Mouse (Mus musculus) mouse trophoblast stem cell (cell line): ENCODE results near the gene Cgnl1.

Experiments used
- in situ Hi-C, 2 experiments: fragments of 300-500 bp; cut with MseI, MboI; formaldehyde crosslinking; loops; 2 replicates in 1 of 2; 3 replicates in 1 of 2; pipeline ENCODE4 v1.15.1; 2025

Cgnl1 gene

DNA sequence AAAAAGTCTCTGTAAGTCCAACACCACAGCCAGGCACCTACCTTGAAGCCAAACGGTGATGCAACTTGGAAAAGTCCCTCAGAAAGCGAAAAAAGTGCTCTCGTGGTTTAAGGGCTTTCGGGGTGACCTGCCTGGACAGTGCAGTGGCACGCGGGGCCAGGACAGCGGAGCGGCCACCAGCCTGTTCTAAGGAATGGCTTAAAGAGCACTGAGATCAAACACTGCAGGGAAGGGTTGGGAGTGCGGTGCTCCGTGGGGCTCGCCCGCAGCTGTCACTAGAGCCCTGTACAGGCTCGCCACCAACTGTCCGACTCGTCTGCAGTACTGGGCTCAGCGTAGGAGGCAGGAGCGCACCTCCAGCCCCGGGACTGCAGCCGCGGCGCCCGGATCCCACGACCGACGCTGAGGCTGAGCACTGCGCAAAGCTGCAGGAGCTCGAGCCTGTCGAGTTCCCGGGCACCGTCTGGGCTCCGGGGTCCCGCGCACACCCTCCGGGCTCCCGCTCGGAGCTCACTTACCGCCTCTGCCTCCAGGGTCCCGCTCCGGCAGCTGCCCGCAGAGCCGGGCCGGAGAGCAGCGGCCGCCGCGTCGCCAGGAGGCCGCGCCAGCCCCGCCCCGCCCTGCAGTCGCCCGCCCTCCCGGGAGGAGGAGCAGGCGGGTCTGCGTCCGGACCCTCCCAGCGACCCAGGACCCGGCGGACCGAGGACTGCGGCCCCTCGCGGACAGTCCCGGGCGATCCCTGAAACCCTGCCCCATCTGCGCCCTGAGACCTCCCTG lies at the start of gene Cgnl1:
Gene Cgnl1, minus strand, starts transcription at position 612 of the 777 bp plus-strand sequence.
- in situ Hi-C loops: loop anchor here (5.0 to 10.0 kb wide), 2 partner anchors 124 to 126 kb away; no protein-coding TSS in a partner anchor

DNA sequence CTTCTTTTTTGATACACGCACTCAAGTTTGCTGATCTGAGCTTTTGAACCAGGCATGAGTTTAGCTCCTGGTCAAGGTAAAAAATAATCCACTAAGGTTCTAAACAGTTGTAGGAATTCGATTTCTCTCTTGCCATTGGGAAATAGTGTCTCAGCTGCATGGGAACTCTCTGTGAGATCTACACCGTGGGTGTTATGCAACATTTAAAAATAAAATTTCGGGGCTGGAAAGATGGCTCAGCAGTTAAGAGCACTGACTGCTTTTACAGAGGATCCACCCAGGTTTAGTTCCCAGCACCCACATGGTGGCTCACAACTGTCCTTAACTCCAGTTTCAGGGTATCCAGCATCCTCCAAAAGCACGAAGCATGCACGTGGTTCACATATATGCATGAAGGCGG lies 47.1 kb upstream of the Cgnl1 start:
- in situ Hi-C loops: no loop called here

DNA sequence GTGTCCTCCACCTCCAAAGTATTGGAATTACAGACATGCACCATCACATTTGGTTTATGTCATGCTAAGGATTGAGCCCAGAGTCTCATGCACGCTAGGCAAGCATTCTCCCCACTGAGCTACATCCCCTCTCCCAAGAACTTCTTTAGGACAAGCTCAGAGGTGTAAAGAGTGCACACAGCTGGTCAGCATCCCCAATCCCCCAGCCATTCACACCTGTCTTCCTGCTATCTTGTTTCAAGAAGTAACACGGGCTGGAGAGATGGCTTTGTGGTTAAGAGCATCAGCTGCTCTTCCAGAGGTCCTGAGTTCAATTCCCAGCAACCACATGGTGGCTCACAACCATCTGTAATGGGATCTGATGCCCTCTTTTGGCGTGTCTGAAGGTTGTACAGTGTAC lies 44.7 kb upstream of the Cgnl1 start:
- in situ Hi-C loops: no loop called here

DNA sequence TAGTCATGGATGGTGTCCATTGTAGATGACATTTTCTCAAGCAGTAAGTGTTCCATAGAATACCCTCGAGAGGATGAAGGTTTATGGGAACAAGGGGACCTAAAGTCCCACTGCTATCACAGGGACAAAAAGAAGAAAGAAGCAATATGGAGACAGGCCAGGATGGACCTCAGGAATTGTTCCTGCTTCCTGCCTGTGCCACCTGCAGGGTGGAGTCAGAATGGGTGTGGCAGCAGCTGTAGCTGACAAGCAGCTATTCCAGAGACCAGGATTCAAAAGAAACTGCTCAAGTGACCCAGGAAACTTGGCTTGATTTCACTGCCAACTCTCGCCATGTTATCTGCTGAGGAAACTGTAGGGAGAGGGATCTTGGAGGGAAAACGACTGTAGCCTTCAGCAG lies 42.2 kb upstream of the Cgnl1 start:
- in situ Hi-C loops: no loop called here

DNA sequence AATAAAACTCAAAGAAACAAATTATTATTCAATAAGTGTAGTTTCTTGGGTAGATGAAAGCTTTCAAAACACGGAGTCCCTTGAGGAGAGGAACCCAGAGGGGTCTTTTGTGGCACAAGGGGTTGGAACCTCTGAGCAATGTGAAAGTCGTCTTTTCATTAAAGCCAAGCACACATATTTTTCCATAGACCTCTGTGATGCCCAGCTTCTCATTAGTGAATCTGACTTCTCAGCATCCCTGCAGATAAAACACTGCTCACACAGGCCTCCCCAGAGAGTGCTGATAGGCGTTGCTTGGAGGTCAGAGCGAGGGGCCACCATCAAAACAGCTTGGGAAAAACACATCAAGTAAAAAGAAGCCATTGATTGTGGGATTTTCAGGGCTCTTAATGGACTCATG lies 41.5 kb upstream of the Cgnl1 start:
- in situ Hi-C loops: no loop called here

DNA sequence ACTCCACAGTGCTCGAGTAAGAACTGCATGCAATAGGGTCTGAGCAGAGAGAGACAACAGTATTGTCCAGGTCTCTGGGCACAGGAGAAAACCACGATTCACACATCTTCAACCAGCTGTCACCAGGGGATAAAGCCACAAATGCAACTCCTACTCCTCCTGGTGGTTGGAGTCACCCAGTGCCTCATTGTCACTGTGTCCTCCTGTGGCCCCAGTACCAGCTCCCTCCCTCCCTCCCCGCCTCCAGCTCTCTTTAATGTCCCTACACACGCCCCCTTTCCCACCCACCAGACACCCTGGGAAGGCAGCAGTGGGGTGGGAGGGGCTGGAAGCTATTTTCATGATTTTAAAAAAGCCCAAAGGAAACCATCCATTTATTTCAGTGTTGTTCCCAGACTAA lies 41.0 kb upstream of the Cgnl1 start:
- in situ Hi-C loops: no loop called here

DNA sequence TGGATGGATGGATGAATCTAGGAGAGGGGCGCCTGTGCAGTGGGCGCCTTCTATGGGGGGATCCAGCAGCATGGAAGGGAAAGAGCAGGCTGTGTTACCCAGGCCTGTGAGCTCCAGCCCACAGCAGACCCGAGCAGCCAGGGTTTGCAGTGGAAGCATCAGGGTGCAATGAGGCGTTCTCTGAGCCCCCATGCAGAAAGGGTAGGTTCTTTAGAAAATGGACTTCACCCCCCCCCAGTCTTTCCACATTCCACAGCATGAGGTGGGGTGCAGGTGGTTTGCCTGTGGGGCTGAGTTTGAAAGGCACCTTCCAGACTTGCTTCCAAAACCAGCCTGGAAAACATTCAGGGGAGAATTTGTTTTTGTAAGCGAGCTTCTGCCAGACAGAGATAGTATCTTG lies 40.0 kb upstream of the Cgnl1 start:
- in situ Hi-C loops: no loop called here

DNA sequence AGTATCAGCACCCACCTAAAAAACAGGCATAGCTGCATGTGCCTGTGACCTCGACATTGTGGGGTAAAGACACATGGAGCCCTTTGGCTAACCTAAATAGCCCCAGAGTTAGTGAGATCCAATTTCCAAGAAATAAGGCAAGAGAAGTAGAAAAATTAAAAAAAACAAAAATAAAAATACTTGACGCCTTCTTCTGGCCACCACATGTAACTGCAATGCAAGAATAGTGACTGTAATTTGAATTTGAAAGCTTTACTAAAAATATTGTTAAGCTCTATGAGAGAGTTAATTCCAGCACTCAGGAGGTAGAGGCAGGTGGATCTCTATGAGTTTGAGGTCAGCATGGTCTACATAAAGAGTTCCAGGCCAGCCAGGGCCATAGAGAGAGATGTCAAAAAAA lies 39.3 kb upstream of the Cgnl1 start:
- in situ Hi-C loops: no loop called here

DNA sequence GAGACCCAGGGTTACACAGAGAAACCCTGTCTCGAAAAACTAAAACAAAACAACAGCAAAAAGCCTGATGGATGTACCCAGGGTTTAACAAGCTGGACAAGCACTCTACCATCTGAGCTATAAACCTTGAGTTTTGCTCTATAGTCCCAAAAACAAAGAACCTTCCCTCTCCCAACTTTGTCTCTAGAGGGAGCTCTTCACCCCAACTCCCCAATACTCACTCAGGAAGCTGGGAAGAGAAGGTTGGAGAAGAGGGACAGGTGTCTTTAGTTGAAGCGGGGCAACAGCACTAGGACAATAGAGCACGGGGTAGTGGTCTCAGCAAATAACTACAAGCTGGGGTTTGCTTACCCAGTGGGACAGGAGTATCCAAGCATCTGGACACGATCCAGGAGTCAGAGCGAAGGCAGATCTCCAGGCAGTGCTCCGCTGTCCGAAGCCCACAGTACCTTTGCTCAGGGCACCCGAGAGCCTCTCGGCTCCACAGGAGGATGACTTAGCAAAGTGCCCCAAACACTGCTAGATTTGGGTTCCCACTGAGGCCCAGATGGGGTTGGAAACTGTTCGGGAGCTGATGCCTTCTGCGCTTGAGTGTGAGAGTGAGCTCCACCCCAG lies 37.3 kb upstream of the Cgnl1 start:
- in situ Hi-C loops: loop anchor here (5.0 kb wide), 2 partner anchors 161 to 166 kb away; no protein-coding TSS in a partner anchor

DNA sequence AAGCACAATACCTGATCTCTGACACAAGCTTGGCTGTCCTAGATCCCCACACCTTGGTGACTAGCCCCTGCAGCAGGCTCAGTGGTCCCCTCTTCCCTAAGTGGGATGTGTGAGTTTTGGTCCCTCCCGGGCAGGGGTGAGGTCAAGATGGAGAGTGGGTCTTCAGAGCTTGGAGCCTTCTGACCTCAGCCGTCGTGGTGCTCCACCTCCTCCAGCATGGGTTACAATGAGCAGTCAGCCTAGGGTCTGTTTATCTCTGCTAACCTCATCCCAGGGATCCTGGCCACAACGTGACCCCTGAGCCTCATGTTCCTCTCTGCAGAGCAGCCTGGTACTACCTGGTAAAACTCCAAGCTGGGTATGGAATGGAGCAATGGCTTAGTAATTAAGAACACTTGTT lies 36.4 kb upstream of the Cgnl1 start:
- in situ Hi-C loops: loop anchor here (5.0 kb wide), 2 partner anchors 160 to 166 kb away; no protein-coding TSS in a partner anchor

DNA sequence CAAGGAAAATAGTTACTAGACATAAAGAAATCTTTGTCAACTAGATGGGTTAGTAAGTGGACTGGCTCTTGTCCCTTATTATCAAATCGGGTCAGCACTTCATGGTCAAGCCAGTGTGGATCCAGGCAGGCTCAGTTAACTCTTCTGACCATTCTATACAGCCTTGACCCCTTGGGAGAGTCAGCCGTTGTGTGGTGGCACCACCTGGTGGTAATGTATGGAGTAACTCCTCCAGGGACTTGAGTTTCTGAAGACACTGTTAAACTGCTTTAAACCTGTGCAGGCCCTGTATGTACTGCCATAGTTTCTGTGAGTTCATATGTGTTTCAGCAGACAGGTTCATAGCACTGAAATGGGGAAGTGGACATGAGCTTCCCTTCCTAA lies 35.0 kb upstream of the Cgnl1 start:
- in situ Hi-C loops: loop anchor here (5.0 kb wide), 2 partner anchors 159 to 164 kb away; no protein-coding TSS in a partner anchor

DNA sequence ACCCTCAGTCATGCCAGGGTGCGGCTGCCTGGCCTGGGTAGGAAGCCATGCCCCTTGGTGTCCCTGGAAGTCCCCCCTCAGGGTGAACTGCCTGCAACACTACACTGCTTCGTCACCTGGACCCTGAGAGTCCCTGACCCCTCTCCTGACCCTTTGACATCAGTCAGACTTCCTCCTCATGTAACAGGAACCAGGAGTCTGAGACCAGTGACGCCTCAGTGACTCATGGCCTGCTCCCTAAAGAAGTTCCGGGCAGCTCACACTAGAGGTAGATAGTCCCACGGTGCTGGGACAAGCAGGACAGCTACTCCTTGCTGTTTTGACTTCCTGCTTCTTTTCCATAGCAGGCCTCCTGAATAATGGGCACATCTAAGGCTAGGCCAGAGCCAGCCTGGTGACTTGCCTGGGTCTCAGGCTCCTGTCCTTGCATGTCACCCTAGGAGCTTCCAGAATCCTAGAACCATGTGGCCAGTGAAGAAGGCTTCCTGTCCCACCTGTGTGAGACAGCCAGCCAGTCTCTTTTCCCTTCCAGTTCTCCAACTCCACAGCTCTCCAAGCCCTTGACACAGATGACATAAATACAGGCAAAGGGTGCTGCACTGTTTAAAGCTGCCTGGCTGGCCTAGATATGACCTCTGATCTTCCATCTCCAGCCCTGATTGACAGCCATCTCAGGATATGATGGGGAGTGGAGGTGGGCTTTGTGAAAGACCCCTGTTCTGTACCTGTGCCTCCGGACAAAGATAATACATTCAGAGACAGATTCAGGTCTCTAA lies 34.4 kb upstream of the Cgnl1 start:
- in situ Hi-C loops: loop anchor here (5.0 kb wide), 2 partner anchors 159 to 164 kb away; no protein-coding TSS in a partner anchor

DNA sequence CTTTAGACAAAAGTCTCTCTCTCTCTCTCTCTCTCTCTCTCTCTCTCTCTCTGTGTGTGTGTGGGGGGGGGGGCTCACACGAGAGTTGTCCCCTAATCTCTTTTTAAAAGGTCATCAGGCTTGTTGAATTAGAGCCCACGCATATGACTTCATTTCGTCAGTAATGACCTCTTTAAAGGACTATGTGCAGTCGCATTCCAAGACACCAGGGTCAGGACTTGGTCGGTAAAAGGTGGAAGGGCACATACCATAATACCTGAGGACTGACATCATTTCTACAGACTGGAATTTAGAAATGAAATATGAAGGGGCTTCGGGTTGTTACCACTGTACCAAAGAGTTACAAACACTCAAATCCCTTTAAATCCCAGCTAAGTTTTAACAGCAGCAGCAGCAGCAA lies 32.7 kb upstream of the Cgnl1 start:
- in situ Hi-C loops: no loop called here

DNA sequence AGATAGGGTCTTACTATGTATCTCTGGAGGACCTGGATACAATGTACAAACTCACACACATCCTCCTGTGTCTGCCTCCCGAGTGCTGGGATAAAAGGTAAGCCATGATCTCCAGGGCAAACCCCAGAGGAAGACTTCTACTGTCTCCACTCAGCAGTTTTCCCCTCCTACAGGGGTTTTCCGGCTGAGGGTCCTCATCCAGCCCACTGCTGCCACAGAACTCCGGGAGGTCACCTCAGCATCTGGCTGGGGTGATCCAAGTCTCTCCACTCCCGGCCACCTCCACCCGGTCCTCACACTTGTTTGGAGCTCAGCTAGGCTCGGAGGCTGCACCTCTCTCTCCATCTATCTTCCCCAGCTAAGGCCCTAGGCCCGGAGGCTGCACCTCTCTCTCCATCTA lies 31.9 kb upstream of the Cgnl1 start:
- in situ Hi-C loops: no loop called here

DNA sequence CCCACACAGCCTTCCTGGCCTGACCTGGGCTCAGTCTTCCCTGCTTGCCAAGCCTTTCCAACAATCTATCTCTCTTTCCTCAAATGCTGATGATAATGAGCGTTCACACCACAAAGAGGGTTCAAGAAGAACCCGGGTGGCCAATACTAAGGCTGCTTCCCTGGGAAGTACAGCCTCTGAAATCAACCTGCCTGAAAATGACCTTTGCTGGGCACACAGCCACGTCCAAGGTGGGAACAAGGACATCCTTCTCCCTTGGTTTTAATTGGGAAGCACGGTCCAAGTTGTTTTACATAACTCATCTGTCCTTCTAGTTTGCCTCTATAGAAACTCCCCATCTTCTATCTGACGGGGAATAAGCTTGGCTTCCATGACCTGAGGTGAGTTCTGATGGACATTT lies 28.2 kb upstream of the Cgnl1 start:
- in situ Hi-C loops: no loop called here

DNA sequence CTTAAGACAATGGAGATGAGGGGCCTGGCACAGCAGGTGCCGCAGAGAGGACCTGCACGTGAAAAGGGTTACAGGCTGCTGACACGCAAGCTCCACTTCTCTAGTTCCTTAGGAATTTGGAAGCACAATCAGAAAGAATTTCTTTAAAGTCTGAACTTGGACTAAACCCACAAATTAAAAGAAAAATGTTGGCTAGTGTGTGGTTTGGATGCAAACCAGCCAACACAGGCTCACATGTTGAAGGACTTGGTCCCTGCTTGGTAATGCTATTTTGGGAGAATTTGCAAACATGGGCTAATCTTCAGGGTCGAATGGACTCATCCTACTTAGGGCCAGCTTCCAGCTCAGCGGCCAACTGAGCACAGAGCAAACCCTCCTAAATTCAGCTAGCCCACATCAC lies 26.8 kb upstream of the Cgnl1 start:
- in situ Hi-C loops: no loop called here

DNA sequence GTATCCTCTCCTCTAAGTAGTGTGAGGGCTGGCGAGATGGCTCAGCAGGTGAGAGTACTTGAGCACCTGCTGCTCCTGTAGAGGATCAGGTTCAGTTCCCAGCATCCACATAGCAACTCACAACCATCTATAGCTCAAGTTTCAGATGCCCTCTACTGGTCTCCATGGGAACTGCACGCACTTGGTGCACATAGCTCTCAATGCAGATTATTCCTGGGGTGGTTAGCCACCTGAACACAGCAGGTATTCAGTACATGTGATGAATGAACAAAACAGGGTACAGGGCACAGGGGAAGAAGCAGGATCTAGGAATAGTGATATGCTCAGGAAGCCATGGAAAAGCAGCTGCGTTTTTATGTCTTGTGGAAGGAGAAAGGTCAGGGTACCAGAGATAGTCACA lies 6.0 kb upstream of the Cgnl1 start:
- in situ Hi-C loops: loop anchor here in 1 of 2 experiments (10.0 kb wide), 1 partner anchor 133 kb away; no protein-coding TSS in a partner anchor

DNA sequence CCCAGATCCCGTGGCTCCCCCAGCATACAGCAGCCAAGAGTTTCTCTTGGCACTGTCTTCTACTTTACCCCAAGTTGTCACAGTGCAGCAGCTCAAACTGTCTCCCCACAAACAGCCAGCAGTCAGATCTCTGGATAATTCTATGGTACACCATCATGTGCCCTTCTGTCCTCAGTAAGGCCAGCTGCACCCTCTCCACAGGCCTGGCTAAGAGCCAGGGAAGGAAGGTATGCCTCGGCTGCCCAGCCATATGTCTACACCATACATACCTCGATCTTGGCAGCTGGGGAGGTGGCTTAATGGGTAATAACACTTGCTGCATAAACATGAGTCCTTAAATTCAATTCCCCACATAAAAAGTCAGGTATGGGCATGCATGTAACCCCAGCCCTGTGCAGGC lies 4.9 kb upstream of the Cgnl1 start:
- in situ Hi-C loops: loop anchor here in 1 of 2 experiments (10.0 kb wide), 1 partner anchor 132 kb away; no protein-coding TSS in a partner anchor

DNA sequence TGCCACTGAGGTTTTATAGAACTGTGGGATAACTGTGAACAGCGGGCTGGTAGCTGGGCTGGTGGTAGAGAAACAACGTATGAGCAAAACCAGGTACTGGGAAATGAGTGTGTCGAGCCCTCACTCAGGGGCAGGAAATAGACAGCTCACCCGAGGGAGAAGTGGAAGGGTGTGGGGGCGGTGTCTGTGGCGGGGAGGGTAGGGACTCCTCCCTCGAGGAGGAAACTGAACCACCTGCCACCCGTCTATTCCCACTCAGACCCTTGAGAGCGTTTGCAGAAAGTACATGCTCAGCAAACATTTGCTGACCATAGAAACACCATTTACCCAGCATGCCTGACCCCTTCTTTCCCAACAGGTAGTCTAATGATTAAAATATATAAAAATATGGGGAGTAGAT lies 2.2 kb upstream of the Cgnl1 start:
- in situ Hi-C loops: loop anchor here (5.0 to 10.0 kb wide), 2 partner anchors 126 to 129 kb away; no protein-coding TSS in a partner anchor

DNA sequence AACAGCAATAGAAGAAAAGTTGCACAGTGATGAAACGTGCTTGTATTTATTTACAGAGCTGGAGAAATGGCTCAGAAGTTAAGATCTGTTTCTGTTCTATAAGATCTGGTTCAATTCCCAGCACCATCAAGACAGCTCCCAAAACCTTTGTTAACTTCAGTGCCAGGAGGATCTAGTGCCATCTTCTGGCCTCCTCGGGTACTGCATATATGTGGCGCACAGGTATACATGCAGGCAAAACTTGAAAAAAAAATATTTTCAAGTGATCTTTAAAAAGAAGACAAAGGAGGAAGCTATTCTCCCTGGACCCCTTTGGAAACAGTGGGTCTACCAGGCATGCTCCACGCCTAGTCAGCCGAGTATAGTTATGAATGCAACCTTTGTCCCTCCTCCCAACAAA lies 936 bp upstream of the Cgnl1 start:
- in situ Hi-C loops: loop anchor here (5.0 to 10.0 kb wide), 2 partner anchors 125 to 128 kb away; no protein-coding TSS in a partner anchor

DNA sequence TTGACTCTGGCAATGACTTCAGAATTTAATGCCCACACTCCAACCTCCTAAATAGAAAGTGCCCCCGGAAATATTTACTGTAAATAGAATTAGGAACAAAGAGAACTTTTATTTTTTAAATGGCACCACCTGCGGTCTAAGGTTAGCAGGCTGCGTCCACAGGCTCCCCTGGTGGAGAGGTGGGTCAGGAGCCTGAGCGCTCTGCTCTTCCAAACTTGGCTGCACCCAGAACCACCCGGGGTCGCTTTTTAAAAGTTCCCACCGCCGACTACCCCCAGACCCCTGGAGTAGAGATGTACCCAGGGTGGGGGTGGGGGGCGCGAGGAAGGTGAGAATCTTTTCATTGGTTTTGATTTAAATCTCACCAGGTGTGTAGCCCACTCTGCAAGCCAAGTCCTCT lies 918 bp downstream of the Cgnl1 start:
- in situ Hi-C loops: loop anchor here (5.0 to 10.0 kb wide), 2 partner anchors 123 to 126 kb away; no protein-coding TSS in a partner anchor

DNA sequence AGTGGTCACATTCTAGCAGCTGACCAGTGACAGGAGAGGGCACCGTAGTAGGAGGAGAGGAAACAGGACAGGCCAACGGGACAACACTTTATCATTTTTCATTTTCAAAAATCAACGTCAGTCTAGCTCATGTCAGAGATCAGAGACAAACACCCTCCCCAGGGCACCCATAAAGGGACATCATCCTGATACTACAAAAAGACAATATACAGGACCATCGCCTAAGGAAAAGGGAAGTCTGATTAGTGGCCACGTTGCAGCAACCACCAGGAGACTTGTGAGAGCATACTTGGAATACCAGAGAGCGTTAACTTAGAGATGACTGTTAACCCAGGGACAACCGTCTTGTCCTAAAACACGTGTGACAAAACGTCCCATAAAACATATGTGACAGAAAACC lies 1.7 kb downstream of the Cgnl1 start:
- in situ Hi-C loops: loop anchor here (5.0 to 10.0 kb wide), 2 partner anchors 122 to 125 kb away; no protein-coding TSS in a partner anchor
